Mouse (Mus musculus) erythroblast, embryonic 14.5 days (primary cell): ENCODE measurements around the gene Pex16.

ENCODE experiments used
- GATA1 ChIP-seq: IDR thresholded peaks from 2 replicates; pipeline ENCODE4 v1.6.1; 2012; ENCODE audit warnings: low read length, inconsistent platforms, mixed read lengths
- TAL1 ChIP-seq: IDR thresholded peaks from 3 replicates; pipeline ENCODE4 v1.6.1; 2012; ENCODE audit warnings: low read length, inconsistent platforms, mixed read lengths

DNA sequence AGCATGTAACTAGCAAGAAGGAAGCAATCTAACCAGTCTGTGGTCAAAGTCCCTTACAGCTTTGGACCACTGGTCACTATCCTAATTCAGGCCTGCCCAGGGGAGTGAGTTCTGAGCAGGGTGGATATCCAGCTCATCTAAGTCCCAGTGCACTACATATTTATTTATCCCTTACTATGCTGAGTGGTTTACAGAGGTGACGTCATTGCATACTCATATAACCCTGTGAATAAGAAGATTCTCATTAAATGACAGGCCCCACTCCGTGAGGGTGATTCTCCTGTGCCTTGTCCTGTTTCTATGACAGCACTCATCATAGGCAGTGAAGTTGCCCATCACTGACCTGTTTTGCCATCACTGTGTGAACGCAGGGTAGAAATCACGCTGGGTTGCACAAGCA, 50.9 kb downstream of the Pex16 start:
- TF ChIP-seq GATA1 (no peak), TAL1 (no peak)
